Mouse (Mus musculus) lung, postnatal 0 days (tissue): ENCODE results near the gene Slc30a3.

ENCODE experiments used
- CTCF ChIP-seq: IDR thresholded peaks from 2 replicates; pipeline ENCODE4 v1.5.1; 2016; ENCODE audit warnings: antibody characterized with exemption, mild to moderate bottlenecking
- EP300 ChIP-seq: IDR thresholded peaks from 2 replicates; pipeline ENCODE4 v1.6.1; 2016; ENCODE audit warnings: antibody characterized with exemption, mild to moderate bottlenecking, control low read depth

- TF ChIP-seq CTCF (no peak), EP300 (no peak)
Measured at GRCm38 (mm10) chr5:31121111-31121510, 13.1 kb upstream of the Slc30a3 start.
